Comparison of ENCODE assay signal across 25 mouse cellular contexts in the genomic region with DNA sequence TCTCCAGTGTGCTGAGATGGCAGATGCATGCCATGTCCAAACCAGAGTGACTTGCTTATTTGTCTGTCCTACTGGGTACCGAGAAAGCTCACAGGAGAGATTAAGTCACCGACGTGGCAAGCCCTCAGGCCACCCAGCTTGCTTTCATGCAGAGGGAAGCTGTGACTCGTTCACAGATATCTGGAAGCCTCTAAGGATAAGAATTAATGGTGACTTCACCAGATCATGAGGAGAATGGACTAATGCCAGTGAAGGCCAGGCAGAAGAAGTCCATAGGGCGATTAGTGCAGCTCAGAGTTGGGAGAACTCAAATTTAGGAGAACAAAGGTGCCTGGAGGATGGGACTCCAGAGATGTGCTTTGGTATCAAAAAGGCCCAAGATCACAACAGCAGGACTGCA. TPM values are rescaled to one million over a fixed set of nuclear protein-coding genes. Genes with fewer than 3 reads are reported as not detected.
A peak's percentile ranks its signal among the peaks of the same experiment; 100 is the strongest.
DNase-seq lines count a peak whose midpoint lies in the region; ATAC-seq and TF ChIP-seq lines count a peak whose summit lies in the region.
"Had no signal": no experiment of that assay in that cellular context is flagged by ENCODE, and none has a peak within 500 bp of the region (broad histone marks: within the 10 kb centered on the region; RNA-seq: fewer than 3 reads in every experiment).

No protein-coding gene starts in this region.

- peaks cover 14% of the 10 kb centered on the region for H3K4me1 ChIP-seq in hindbrain, embryonic 10.5 days (replicated peaks)
- peaks cover 16% of the 10 kb centered on the region for H3K4me1 ChIP-seq in hindbrain, embryonic 13.5 days (replicated peaks)
- no peaks in the 10 kb centered on the region; the same call in 1 of the 2 replicates for H3K4me1 ChIP-seq in midbrain, embryonic 16.5 days (ENCODE audit: control insufficient read depth, insufficient read depth, low read length)
- H3K4me1 ChIP-seq in midbrain, embryonic 14.5 days (ENCODE audit: control insufficient read depth, insufficient read depth, low read length), result 0 out of 2 replicates have a peak, but pooled peaks cover under 1% of the 10 kb centered on the region
- H3K4me1 ChIP-seq: embryonic facial prominence, embryonic 12.5 days; forebrain, embryonic 15.5 days; kidney, embryonic 15.5 days; limb, embryonic 15.5 days; neural tube, embryonic 12.5 days had no signal

- POLR2A ChIA-PET in Patski (lab: Charles Lee), result no interaction called here

- DNase-seq in adrenal gland, postnatal 14 days, result peak; percentile 26
- no peak for DNase-seq in adrenal gland, adult 18-20 months (ENCODE audit: low spot score in 2 of 2)
- no peak for DNase-seq in hindbrain, embryonic 10.5 days (ENCODE audit: low spot score)
- DNase-seq in midbrain, embryonic 14.5 days, result no peak
- no peak for DNase-seq in Patski (ENCODE audit: low read depth, low spot score)
- no peak for DNase-seq in kidney, postnatal 36 days
- DNase-seq: cerebellum, adult 11-12 months; kidney, adult 18-20 months; kidney, postnatal 4 days; lung, adult 18-20 months; right cerebral cortex, postnatal 4 days; thymus, postnatal 36 days had no signal

- no peak for ATAC-seq in hindbrain, embryonic 13.5 days (ENCODE audit: low FRiP score)
- ATAC-seq in midbrain, embryonic 16.5 days, result 0 out of 2 replicates have a peak, but pooled peaks have one; percentile 8
- no peak for ATAC-seq in midbrain, embryonic 14.5 days (ENCODE audit: low FRiP score, low TSS enrichment)
- ATAC-seq in Patski, result peak; percentile 21

- no peaks in the 10 kb centered on the region for H3K9me3 ChIP-seq in hindbrain, embryonic 10.5 days
- no peaks in the 10 kb centered on the region for H3K9me3 ChIP-seq in hindbrain, embryonic 13.5 days
- H3K9me3 ChIP-seq in midbrain, embryonic 16.5 days (replicated peaks; ENCODE audit: control insufficient read depth, low read length, poor library complexity, severe bottlenecking), result no peaks in the 10 kb centered on the region
- H3K9me3 ChIP-seq in midbrain, embryonic 14.5 days (ENCODE audit: control insufficient read depth, low read length), result no peaks in the 10 kb centered on the region
- H3K9me3 ChIP-seq: embryonic facial prominence, embryonic 12.5 days; forebrain, embryonic 15.5 days; kidney, embryonic 15.5 days; limb, embryonic 10.5 days; limb, embryonic 15.5 days; liver, embryonic 13.5 days; midbrain, embryonic 10.5 days; neural tube, embryonic 12.5 days had no signal

- no peak overlapping the region for H3K4me3 ChIP-seq in hindbrain, embryonic 10.5 days
- H3K4me3 ChIP-seq in hindbrain, embryonic 13.5 days, result no peak overlapping the region
- no peak overlapping the region for H3K4me3 ChIP-seq in midbrain, embryonic 16.5 days (ENCODE audit: low read depth, low read length)
- no peak overlapping the region for H3K4me3 ChIP-seq in midbrain, embryonic 14.5 days (replicated peaks; ENCODE audit: low read depth, low read length)

- H3K36me3 ChIP-seq in hindbrain, embryonic 10.5 days, result peaks cover 29% of the 10 kb centered on the region
- H3K36me3 ChIP-seq in hindbrain, embryonic 13.5 days, result peaks cover 32% of the 10 kb centered on the region
- peaks cover 13% of the 10 kb centered on the region for H3K36me3 ChIP-seq in midbrain, embryonic 16.5 days (ENCODE audit: control insufficient read depth, insufficient read depth, low read length)
- peaks cover 25% of the 10 kb centered on the region for H3K36me3 ChIP-seq in midbrain, embryonic 14.5 days (ENCODE audit: control insufficient read depth, insufficient read depth, low read length)

- TF ChIP-seq CTCF in Patski (IDR thresholded peaks at IDR 0.05), result no peak

- 71% methylated on average over 5 of the region's 5 CpGs for WGBS in hindbrain, embryonic 10.5 days
- WGBS in hindbrain, embryonic 13.5 days, result 59% methylated on average over 5 of the region's 5 CpGs
- 45% methylated on average over 5 of the region's 5 CpGs for WGBS in midbrain, embryonic 16.5 days
- 45% methylated on average over 5 of the region's 5 CpGs for WGBS in midbrain, embryonic 14.5 days

- no peak overlapping the region for H3K9ac ChIP-seq in hindbrain, embryonic 13.5 days
- H3K9ac ChIP-seq in midbrain, embryonic 16.5 days (ENCODE audit: low read depth, low read length), result no peak overlapping the region
- H3K9ac ChIP-seq in midbrain, embryonic 14.5 days (replicated peaks; ENCODE audit: low read length), result no peak overlapping the region
- H3K9ac ChIP-seq: embryonic facial prominence, embryonic 12.5 days; kidney, embryonic 15.5 days; limb, embryonic 15.5 days had no signal

- CTCF ChIA-PET in Patski (lab: Charles Lee), result interaction anchor here (0.6 to 2.9 kb wide), 11 partner anchors 8 to 309 kb away, joined by 3 to 15 read pairs (median 5); no protein-coding TSS in a partner anchor

- 0 out of 2 replicates have a peak overlapping the region, but pooled peaks have one; percentile 79 for H3K27ac ChIP-seq in hindbrain, embryonic 10.5 days
- H3K27ac ChIP-seq in hindbrain, embryonic 13.5 days, result no peak overlapping the region
- no peak overlapping the region for H3K27ac ChIP-seq in midbrain, embryonic 16.5 days (ENCODE audit: low read length)
- H3K27ac ChIP-seq in midbrain, embryonic 14.5 days (replicated peaks; ENCODE audit: low read depth, low read length), result no peak overlapping the region
- H3K27ac ChIP-seq: embryonic facial prominence, embryonic 12.5 days; forebrain, embryonic 15.5 days; kidney, embryonic 15.5 days; liver, embryonic 13.5 days; neural tube, embryonic 12.5 days; stomach, postnatal 0 days had no signal

- no peaks in the 10 kb centered on the region for H3K27me3 ChIP-seq in hindbrain, embryonic 10.5 days (ENCODE audit: insufficient read depth, poor library complexity, severe bottlenecking)
- H3K27me3 ChIP-seq in hindbrain, embryonic 13.5 days, result no peaks in the 10 kb centered on the region
- H3K27me3 ChIP-seq in midbrain, embryonic 16.5 days (ENCODE audit: control insufficient read depth, insufficient read depth, low read depth, low read length), result no peaks in the 10 kb centered on the region
- H3K27me3 ChIP-seq in midbrain, embryonic 14.5 days (ENCODE audit: control insufficient read depth, insufficient read depth, low read length), result no peaks in the 10 kb centered on the region
- H3K27me3 ChIP-seq in Patski, result no peaks in the 10 kb centered on the region
- H3K27me3 ChIP-seq: embryonic facial prominence, embryonic 12.5 days; forebrain, embryonic 15.5 days; kidney, embryonic 15.5 days; limb, embryonic 15.5 days; neural tube, embryonic 12.5 days had no signal

- in situ Hi-C loops in Patski (cut with MboI; ENCODE audit: low pct_unique_long_range_greater_than_20kb), result no loop called here

- H3K4me2 ChIP-seq in hindbrain, embryonic 13.5 days, result no peak overlapping the region
- no peak overlapping the region for H3K4me2 ChIP-seq in midbrain, embryonic 16.5 days (ENCODE audit: low read length)
- H3K4me2 ChIP-seq in midbrain, embryonic 14.5 days (ENCODE audit: low read length), result no peak overlapping the region

RNA-seq across cellular contexts. Expression of a gene that starts 17.3 kb away (rescaled TPM):
- 12.5 and 14.2 TPM in 2 replicates for total RNA-seq in adrenal gland, postnatal 14 days (2021)
- 10 to 100 TPM; 11.8 to 22.8 TPM for total RNA-seq in adrenal gland, adult 18-20 months (2021)
- 8.0 and 8.7 TPM in 2 replicates for polyA plus RNA-seq in hindbrain, embryonic 10.5 days (2016; fragmentation: Nextera tagmentation; extraction: Ambion mirVana)
- polyA plus RNA-seq in hindbrain, embryonic 13.5 days (2015; fragmentation: Nextera tagmentation; extraction: Ambion mirVana), result 15.1 and 15.8 TPM in 2 replicates
- polyA plus RNA-seq in midbrain, embryonic 16.5 days (2015; fragmentation: Nextera tagmentation; extraction: Ambion mirVana), result 25.1 and 26.3 TPM in 2 replicates
- 27.2 and 28.5 TPM in 2 replicates for polyA plus RNA-seq in midbrain, embryonic 14.5 days (2014; fragmentation: Nextera tagmentation; extraction: Ambion mirVana)
- polyA plus RNA-seq in Patski (2021), result 4.3 TPM

RNA-seq across cellular contexts. Expression of a gene that starts 27.8 kb away (rescaled TPM):
- total RNA-seq in adrenal gland, postnatal 14 days (2021), result 15.3 and 19.1 TPM in 2 replicates
- total RNA-seq in adrenal gland, adult 18-20 months (2021), result 10 to 100 TPM; 11.7 to 15.2 TPM
- polyA plus RNA-seq in hindbrain, embryonic 10.5 days (2016; fragmentation: Nextera tagmentation; extraction: Ambion mirVana), result 13.5 and 15.6 TPM in 2 replicates
- 10.4 and 12.0 TPM in 2 replicates for polyA plus RNA-seq in hindbrain, embryonic 13.5 days (2015; fragmentation: Nextera tagmentation; extraction: Ambion mirVana)
- 9.3 and 10.0 TPM in 2 replicates for polyA plus RNA-seq in midbrain, embryonic 16.5 days (2015; fragmentation: Nextera tagmentation; extraction: Ambion mirVana)
- polyA plus RNA-seq in midbrain, embryonic 14.5 days (2014; fragmentation: Nextera tagmentation; extraction: Ambion mirVana), result 9.9 and 10.4 TPM in 2 replicates
- polyA plus RNA-seq in Patski (2021), result 9.6 TPM

RNA-seq across cellular contexts. Expression of a gene that starts 52.7 kb away (rescaled TPM):
- 0.26 and 0.45 TPM in 2 replicates for total RNA-seq in adrenal gland, postnatal 14 days (2021)
- under 1 TPM in 1 of 2 experiments, not detected in 1; 0.13 TPM for total RNA-seq in adrenal gland, adult 18-20 months (2021)
- 0.14 TPM in 1 of 2 replicates, not detected in the other for polyA plus RNA-seq in hindbrain, embryonic 10.5 days (2016; fragmentation: Nextera tagmentation; extraction: Ambion mirVana)
- 0.10 and 0.17 TPM in 2 replicates for polyA plus RNA-seq in hindbrain, embryonic 13.5 days (2015; fragmentation: Nextera tagmentation; extraction: Ambion mirVana)
- polyA plus RNA-seq in midbrain, embryonic 16.5 days (2015; fragmentation: Nextera tagmentation; extraction: Ambion mirVana), result 0.06 and 0.08 TPM in 2 replicates
- 0.09 and 0.13 TPM in 2 replicates for polyA plus RNA-seq in midbrain, embryonic 14.5 days (2014; fragmentation: Nextera tagmentation; extraction: Ambion mirVana)
- polyA plus RNA-seq in Patski (2021), result not detected
- total RNA-seq: gastrocnemius, adult 18-20 months; gastrocnemius, postnatal 36 days had no signal
- polyA plus RNA-seq: liver, embryonic 13.5 days had no signal

Comparison
In these comparisons a context has a peak if more than half of its experiments do, and no peak if none do; other contexts are left out.
1. ATAC-seq: peak in midbrain, embryonic 16.5 days (single experiment) and Patski (single experiment); none in hindbrain, embryonic 13.5 days (single experiment) and midbrain, embryonic 14.5 days (single experiment).